Mouse (Mus musculus): ENCODE data around the gene Ntan1. TPM values are rescaled to one million over a fixed set of nuclear protein-coding genes. Genes with fewer than 3 reads are reported as not detected.
"Not testable (repeated sequence)": the region's sequence is repeated elsewhere in the genome, so short reads cannot be mapped to it uniquely, and the experiment has no call there.

The Ntan1 gene
- 60.5 and 67.9 TPM in 2 replicates for polyA plus RNA-seq (2012; rRNA removed)

- peak within 1 kb of the TSS; percentile 98 for H3K27ac ChIP-seq (ENCODE audit: insufficient read depth, low read depth, low read length)
- peak; percentile 98 for DNase-seq
- no peaks in the 10 kb centered on the region for H3K36me3 ChIP-seq (ENCODE audit: control insufficient read depth, insufficient read depth, low read length)
- peaks cover 3% of the 10 kb centered on the region; the same call in 1 of the 2 replicates for H3K4me1 ChIP-seq (ENCODE audit: control insufficient read depth, insufficient read depth, low read length)
- peak within 1 kb of the TSS; percentile 81 for H3K4me3 ChIP-seq (ENCODE audit: insufficient read depth, low read depth, low read length)
- WGBS = under 1% methylated on average over 58 of the region's 58 CpGs
- no peaks in the 10 kb centered on the region for H3K27me3 ChIP-seq (replicated peaks; ENCODE audit: control insufficient read depth, insufficient read depth, low read length)
- no peak for TF ChIP-seq CTCF (conservative IDR thresholded peaks at IDR 0.05; ENCODE audit: insufficient read depth, insufficient read length, low read depth, low read length)
- peak; percentile 59 for TF ChIP-seq POLR2A (IDR thresholded peaks at IDR 0.05; ENCODE audit: low read depth, low read length)
Observed at GRCm38 (mm10) chr16:13818560-13819393, at the start of gene Ntan1. Ntan1 (plus strand) TSS chr16:13818845.

- H3K4me1 ChIP-seq (ENCODE audit: control insufficient read depth, insufficient read depth, low read length); H3K36me3 ChIP-seq (ENCODE audit: control insufficient read depth, insufficient read depth, low read length); DNase-seq; H3K27ac ChIP-seq (ENCODE audit: insufficient read depth, low read depth, low read length); H3K4me3 ChIP-seq (ENCODE audit: insufficient read depth, low read depth, low read length); H3K27me3 ChIP-seq (replicated peaks; ENCODE audit: control insufficient read depth, insufficient read depth, low read length): not testable (repeated sequence)
- 51% methylated on average over 4 of the region's 4 CpGs for WGBS
Observed at GRCm38 (mm10) chr16:13771603-13772002, 47.0 kb upstream of the Ntan1 start.

GRCm38 (mm10) chr16:13772051-13772450 lies 46.6 kb upstream of the Ntan1 start:
- 72% methylated on average over 5 of the region's 5 CpGs for WGBS
- H3K27ac ChIP-seq (ENCODE audit: insufficient read depth, low read depth, low read length); H3K4me1 ChIP-seq (ENCODE audit: control insufficient read depth, insufficient read depth, low read length); H3K36me3 ChIP-seq (ENCODE audit: control insufficient read depth, insufficient read depth, low read length); H3K4me3 ChIP-seq (ENCODE audit: insufficient read depth, low read depth, low read length); H3K27me3 ChIP-seq (replicated peaks; ENCODE audit: control insufficient read depth, insufficient read depth, low read length); DNase-seq: not testable (repeated sequence)

- WGBS = 44% methylated on average over 2 of the region's 2 CpGs
- DNase-seq = peak; percentile 84
- not testable (repeated sequence) for H3K36me3 ChIP-seq (ENCODE audit: control insufficient read depth, insufficient read depth, low read length); H3K4me3 ChIP-seq (ENCODE audit: insufficient read depth, low read depth, low read length); H3K27ac ChIP-seq (ENCODE audit: insufficient read depth, low read depth, low read length); H3K4me1 ChIP-seq (ENCODE audit: control insufficient read depth, insufficient read depth, low read length); H3K27me3 ChIP-seq (replicated peaks; ENCODE audit: control insufficient read depth, insufficient read depth, low read length)
Observed at GRCm38 (mm10) chr16:13774011-13774410, 44.6 kb upstream of the Ntan1 start.

GRCm38 (mm10) chr16:13774651-13775050 lies 44.0 kb upstream of the Ntan1 start:
- H3K27ac ChIP-seq (ENCODE audit: insufficient read depth, low read depth, low read length); H3K4me3 ChIP-seq (ENCODE audit: insufficient read depth, low read depth, low read length); DNase-seq; H3K4me1 ChIP-seq (ENCODE audit: control insufficient read depth, insufficient read depth, low read length); H3K27me3 ChIP-seq (replicated peaks; ENCODE audit: control insufficient read depth, insufficient read depth, low read length); H3K36me3 ChIP-seq (ENCODE audit: control insufficient read depth, insufficient read depth, low read length): not testable (repeated sequence)
- WGBS = 73% methylated on average over 3 of the region's 3 CpGs

- Histone ChIP-seq H3K27me3 (replicated peaks; ENCODE audit: control insufficient read depth, insufficient read depth, low read length) (no peaks in the 10 kb centered on the region), H3K4me3 (ENCODE audit: insufficient read depth, low read depth, low read length) (peak within 1 kb of the TSS; percentile 87), H3K4me1 (ENCODE audit: control insufficient read depth, insufficient read depth, low read length) (peaks cover 9% of the 10 kb centered on the region; the same call in 1 of the 2 replicates), H3K36me3 (ENCODE audit: control insufficient read depth, insufficient read depth, low read length) (no peaks in the 10 kb centered on the region), H3K27ac (ENCODE audit: insufficient read depth, low read depth, low read length) (peak within 1 kb of the TSS; percentile 83)
- WGBS = under 1% methylated on average over 57 of the region's 57 CpGs
- DNase-seq = peak; percentile 96
- TF ChIP-seq POLR2A (IDR thresholded peaks at IDR 0.05; ENCODE audit: low read depth, low read length) (peak; percentile 83), CTCF (conservative IDR thresholded peaks at IDR 0.05; ENCODE audit: insufficient read depth, insufficient read length, low read depth, low read length) (no peak)
Observed at GRCm38 (mm10) chr16:13780353-13781036, 38.1 kb upstream of the Ntan1 start, which contains the start of gene Rrn3. Rrn3 (plus strand) TSS chr16:13780708.

GRCm38 (mm10) chr16:13781216-13781615 lies 37.4 kb upstream of the Ntan1 start:
- H3K27ac ChIP-seq (ENCODE audit: insufficient read depth, low read depth, low read length) = no peak overlapping the region
- DNase-seq = no peak

More at GRCm38 (mm10) chr16:13781216-13781615, 37.4 kb upstream of the Ntan1 start:
- H3K36me3 ChIP-seq (ENCODE audit: control insufficient read depth, insufficient read depth, low read length) = no peaks in the 10 kb centered on the region
- WGBS = 19% methylated on average over 8 of the region's 8 CpGs
- H3K4me1 ChIP-seq (ENCODE audit: control insufficient read depth, insufficient read depth, low read length) = peaks cover 9% of the 10 kb centered on the region; the same call in 1 of the 2 replicates
- no peaks in the 10 kb centered on the region for H3K27me3 ChIP-seq (replicated peaks; ENCODE audit: control insufficient read depth, insufficient read depth, low read length)
- H3K4me3 ChIP-seq (ENCODE audit: insufficient read depth, low read depth, low read length) = peak overlapping the region; percentile 87
- no peak for TF ChIP-seq CTCF (conservative IDR thresholded peaks at IDR 0.05; ENCODE audit: insufficient read depth, insufficient read length, low read depth, low read length)
- no peak for TF ChIP-seq POLR2A (IDR thresholded peaks at IDR 0.05; ENCODE audit: low read depth, low read length)

All from kidney, adult 2 months (tissue).